Mouse (Mus musculus) thymus, adult 2 months (tissue): ENCODE measurements at regions not wholly inside any gene's neighbourhood (a gene's known extent, or its start where the extent isn't known, plus 50 kb on each side); places are given as distances from the start of the nearest gene placed in this dataset.

Source experiments
- CTCF ChIP-seq: fragments of 200-500 bp; IDR thresholded peaks from 2 replicates; pipeline ENCODE4 v1.5.1; 2012; ENCODE audit warnings: mild to moderate bottlenecking, control low read depth, low read length, moderate library complexity, borderline replicate concordance; ENCODE audit not compliant: control insufficient read depth, poor library complexity, insufficient read depth; ENCODE audit errors: extremely low read depth
- POLR2A ChIP-seq: fragments of 200-500 bp; IDR thresholded peaks from 2 replicates; pipeline ENCODE4 v1.6.1; 2012; ENCODE audit warnings: mild to moderate bottlenecking, low read length, control low read depth, moderate library complexity; ENCODE audit not compliant: control insufficient read depth, poor library complexity, insufficient read depth; ENCODE audit errors: extremely low read depth

GRCm38 (mm10) chr2:144185175-144185574, 85.3 kb upstream of the Mgme1 start:
- TF ChIP-seq CTCF (no peak), POLR2A (no peak)
